Mouse (Mus musculus) lung, postnatal 36 days (tissue): Measurements from ENCODE around the gene Sh3bgrl3.

Experiments
- DNase-seq: peaks from one replicate; pipeline ENCODE4 v3.0.0; 2022; ENCODE audit warnings: mixed read lengths

The Sh3bgrl3 gene

GRCm38 (mm10) chr4:134127793-134128192 is 796 bp downstream of the Sh3bgrl3 start:
- DNase-seq: no peak

- no peak for DNase-seq
Observed at GRCm38 (mm10) chr4:134127121-134127455, 1.5 kb downstream of the Sh3bgrl3 start.

GRCm38 (mm10) chr4:134126300-134127120 is 2.1 kb downstream of the Sh3bgrl3 start:
- DNase-seq: no peak

DNA sequence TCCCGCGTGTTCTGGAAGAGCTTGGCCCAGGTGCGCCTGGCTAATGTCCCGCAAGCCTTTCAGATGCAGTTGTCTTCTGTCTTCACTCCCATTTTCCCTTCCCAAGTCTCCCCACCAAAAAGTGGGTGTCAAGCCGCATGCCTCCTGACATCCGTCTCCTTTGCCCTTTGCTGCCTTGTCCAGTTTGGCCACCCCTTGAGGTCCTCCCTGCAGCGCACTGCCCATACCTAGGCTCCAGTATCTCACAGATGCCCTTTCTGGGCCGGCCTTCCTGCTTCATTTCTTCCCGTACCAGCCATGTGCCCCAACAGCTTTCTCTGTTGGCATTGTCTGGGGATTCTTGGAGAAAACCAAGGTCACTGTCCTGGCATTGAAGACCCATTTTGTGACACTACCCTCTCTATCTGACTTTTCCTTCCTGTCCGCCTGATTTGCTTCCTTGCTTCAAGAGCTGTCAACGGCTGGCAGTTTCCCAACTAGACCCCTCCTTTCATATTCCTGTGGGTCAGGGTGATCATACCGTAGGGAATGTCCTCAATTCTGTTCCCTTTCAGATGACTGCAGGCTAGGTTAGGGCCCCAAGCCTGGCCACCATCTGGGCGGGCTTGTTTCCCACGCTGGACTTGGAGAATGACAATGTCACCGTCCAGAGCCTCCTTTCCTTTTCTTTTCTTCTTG is 3.1 kb downstream of the Sh3bgrl3 start:
- no peak for DNase-seq

- peak; percentile 40 for DNase-seq
Observed at GRCm38 (mm10) chr4:134123680-134124551, 4.7 kb downstream of the Sh3bgrl3 start.

DNA sequence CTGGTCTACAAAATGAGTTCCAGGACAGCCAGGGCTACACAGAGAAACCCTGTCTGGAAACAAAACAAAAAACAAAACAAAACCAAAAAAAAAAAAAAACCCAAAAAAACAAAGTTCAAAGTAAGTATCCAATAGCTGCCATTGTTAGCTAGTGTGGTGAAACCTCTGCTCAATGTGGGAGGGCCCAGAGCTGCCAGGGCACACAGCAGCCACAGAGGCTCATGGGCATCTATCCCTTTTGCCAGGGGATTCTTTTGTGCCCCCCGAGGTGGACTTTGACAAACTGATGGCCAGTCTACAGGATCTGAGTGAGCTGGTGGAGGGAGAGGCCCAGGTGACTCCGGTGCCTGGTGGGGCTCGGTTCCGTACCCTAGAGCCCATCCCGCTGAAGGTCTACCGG is 5.4 kb downstream of the Sh3bgrl3 start:
- no peak for DNase-seq

- DNase-seq: no peak
Observed at GRCm38 (mm10) chr4:134122281-134122680, 6.3 kb downstream of the Sh3bgrl3 start.

- no peak for DNase-seq
Observed at GRCm38 (mm10) chr4:134121571-134121970, 7.0 kb downstream of the Sh3bgrl3 start.

GRCm38 (mm10) chr4:134120916-134121315 is 7.7 kb downstream of the Sh3bgrl3 start:
- DNase-seq: no peak

DNA sequence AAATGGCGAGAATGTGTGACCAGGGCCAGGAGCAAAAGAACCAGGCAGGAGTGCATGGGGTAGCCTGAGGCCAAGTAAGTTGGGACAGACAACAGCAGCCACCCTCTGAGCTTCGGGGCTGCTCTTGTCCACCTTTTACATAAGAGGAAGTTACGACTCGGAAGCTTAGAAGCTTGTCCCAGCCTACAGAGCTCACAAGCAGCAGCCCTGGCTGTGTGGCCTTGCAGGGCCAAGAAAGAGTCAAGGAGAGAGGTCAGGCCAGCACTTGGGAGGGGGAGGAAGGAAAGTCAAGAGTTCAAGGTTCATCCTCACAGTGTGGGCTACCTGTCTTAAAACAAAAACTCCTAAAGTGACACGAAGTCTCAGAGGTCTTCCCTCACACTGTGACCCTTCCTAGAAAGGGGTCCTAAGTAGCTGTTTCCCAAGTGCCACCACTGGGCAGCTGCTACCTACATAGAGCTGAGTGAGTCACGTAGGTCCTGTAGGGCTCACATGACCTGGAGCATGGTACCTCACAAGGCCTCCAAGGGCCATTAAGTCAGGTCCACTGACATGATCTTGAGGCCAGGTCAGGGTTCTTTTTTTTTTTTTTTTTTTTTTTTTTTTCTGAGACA is 8.3 kb downstream of the Sh3bgrl3 start:
- no peak for DNase-seq

DNA sequence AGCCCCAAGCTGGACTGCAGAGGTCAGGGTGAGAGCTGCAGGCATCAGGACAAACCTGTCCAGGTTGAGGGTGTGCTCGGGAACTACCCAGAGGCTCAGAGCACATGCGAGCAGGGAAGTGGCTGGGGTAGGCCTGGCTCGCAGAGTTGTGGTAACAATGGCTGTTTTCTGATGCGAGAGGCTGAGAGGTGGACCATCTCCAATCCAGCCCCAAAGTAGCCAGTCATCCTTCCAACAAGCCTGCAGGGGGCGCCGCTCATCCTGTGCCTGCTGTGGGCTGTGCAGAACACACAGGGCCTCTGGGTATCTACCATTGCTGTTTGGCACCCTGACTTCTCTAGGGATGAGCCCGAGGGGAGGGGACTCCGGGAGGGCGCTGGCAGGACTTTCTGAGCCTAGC is 8.9 kb downstream of the Sh3bgrl3 start:
- no peak for DNase-seq

DNA sequence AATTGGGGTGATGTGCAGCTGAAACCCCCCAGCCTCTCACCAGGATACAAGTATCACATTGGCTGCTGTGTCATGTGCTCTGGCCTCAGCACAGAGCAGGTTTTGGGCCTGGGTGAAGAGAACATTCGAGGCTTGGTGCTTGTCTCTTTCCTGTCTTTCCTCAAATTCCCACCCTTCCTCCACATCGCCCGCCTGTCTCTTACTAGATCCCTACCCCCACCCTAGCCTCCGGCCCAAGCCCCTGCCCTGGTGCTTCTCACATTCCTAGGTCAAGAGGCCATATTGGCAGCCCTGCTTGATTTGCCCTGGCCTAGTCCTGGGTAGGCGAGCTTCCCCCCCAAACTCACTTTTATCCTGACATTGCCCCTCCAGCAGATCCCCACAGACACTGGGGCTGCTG is 9.5 kb downstream of the Sh3bgrl3 start:
- no peak for DNase-seq

DNA sequence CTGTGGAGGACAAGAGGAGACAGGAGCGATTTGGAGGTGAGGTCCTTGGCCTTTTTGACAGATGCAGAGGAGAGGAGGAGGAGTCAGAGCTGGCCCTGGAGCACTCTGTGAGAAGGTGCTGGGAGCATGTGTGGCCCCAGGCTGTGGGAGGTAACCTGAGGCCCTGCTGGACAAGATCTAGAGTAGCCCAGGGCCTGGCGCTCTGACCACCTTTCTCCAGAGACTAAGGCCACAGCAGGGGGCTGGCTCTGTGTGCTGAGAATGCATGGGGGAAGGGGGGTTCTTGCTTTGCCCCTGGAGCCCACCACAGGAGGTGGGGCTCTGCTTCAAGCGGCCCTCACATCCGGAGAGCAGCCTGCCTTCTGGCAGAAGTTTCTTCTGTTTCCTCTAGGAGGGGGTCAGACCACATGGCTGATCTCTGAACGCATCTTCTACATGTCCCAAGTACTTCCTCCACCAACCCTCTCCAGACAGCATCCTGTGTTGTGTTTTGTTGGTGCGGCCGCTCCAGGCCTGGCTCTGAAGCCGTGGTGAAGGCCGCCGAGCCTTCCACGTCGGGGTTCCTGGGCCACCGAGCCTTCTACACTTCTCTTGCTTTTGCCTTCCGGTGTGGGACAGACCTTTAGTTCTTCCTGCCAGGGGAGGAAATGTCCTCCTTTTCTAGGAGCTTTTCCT is 10.3 kb downstream of the Sh3bgrl3 start:
- DNase-seq: no peak

DNA sequence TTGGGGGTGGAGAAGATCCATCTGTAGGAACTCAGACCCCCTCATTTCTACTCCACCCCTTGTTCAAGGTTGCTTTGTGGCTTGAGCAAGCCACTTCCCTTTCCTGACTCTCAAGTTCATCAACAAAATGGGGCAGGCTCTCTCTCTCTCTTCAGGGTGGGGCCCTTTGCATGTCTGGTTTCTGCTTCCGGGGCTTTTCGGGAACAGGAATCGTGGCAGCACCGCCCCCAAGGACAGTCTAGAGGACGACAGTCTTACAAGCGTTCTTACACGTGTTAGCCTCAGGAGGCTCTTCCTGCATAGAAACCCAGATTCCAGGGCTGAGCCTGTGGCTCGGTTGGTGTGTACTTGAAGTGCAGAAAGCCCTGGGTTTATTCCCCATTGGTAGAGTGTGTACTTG is 11.6 kb downstream of the Sh3bgrl3 start:
- peak; percentile 78 for DNase-seq

GRCm38 (mm10) chr4:134116501-134116900 is 12.1 kb downstream of the Sh3bgrl3 start:
- DNase-seq: no peak

DNA sequence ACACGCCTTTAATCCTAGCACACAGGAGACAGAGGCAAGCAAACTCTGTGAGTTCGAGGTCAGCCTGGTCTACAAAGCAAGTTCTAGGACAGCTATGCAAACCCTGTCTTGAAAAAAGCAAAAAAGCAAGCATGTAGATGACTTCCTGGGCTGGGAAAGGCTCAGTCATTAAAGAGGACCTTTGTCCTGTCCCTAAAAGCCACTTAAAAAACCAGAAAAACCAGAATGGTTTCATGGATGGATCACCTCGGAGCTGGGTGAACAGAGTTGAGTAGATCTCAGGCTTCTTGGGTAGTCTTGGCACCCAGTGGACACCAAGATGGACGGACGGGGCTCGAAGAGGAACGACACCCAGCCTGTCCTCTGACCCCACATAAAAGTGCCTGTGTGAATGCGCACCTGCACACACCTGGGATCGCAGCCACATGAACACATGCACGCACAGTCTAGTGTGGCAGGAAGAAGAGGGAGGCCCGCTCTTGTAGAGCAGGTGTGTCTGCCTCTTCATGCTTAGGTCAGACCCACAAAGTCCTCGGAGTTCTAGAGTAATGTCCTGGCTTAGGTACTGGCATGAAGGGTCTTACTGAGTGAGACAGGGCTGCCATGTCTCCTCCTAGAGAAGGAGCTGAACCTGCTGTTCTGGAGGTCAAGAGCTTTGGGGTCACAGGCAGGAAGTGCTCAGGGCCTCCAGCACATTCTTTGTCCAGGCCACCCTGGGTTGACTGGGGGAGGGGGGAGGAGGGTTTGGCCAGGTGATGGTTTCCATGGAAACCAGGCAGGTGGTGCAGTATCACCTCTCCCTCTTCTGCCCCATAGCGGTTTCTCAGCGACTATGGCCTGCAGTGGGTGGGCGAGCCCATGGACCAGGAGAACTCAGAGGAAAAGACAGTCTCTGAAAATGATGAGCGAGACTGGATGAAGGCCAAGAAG is 13.1 kb downstream of the Sh3bgrl3 start:
- DNase-seq: no peak

GRCm38 (mm10) chr4:134114038-134114437 is 14.6 kb downstream of the Sh3bgrl3 start:
- DNase-seq: no peak

GRCm38 (mm10) chr4:134113356-134113994 is 15.1 kb downstream of the Sh3bgrl3 start:
- DNase-seq: no peak

- no peak for DNase-seq
Observed at GRCm38 (mm10) chr4:134112403-134112802, 16.2 kb downstream of the Sh3bgrl3 start.

DNA sequence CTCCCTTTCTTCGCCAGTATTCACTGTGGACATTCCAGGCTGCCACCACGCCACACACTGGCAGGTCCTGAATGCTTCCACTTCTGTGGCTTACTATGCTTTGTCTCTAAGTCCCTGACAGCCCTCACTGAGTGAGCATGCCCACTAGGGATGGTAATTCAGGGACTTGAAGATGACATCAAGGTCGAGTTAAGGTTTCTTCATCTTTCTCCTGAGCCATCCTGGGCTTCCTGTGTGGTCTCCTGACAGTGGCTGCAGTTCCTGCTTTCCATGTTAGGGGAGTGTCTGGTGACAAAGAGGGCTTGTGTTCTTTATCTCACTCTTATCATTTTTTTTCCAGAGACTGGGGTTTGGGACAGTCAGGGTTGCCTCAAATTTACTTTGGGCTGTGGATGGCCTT is 17.9 kb downstream of the Sh3bgrl3 start:
- DNase-seq: no peak

DNA sequence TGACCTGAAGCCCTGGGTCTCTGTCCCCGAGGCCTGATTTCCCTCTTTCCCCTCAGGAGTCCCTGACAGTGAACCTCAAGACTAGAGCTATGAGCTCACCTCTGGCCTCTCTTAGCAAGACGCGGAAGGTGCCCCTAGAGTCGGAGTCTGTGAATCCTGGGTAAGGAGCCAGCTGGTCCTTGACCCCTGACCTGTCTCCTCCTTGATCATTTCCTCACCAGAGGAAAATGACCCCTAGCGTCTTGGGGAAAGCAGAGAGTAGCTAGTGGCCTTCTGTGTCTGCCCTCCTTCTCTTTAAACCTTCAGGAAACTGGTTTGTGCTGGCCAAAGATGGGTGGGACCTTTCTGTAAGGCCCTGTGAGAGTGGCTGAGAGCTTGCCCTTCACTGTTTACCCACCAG is 20.4 kb downstream of the Sh3bgrl3 start:
- no peak for DNase-seq
